Mouse (Mus musculus): Measurements from ENCODE around the gene Zbtb7b. TPM values are rescaled to one million over a fixed set of nuclear protein-coding genes. Genes with fewer than 3 reads are reported as not detected.

Gene Zbtb7b
- polyA plus RNA-seq, 1 experiment from 2014 or later, result 0.54 TPM

DNA sequence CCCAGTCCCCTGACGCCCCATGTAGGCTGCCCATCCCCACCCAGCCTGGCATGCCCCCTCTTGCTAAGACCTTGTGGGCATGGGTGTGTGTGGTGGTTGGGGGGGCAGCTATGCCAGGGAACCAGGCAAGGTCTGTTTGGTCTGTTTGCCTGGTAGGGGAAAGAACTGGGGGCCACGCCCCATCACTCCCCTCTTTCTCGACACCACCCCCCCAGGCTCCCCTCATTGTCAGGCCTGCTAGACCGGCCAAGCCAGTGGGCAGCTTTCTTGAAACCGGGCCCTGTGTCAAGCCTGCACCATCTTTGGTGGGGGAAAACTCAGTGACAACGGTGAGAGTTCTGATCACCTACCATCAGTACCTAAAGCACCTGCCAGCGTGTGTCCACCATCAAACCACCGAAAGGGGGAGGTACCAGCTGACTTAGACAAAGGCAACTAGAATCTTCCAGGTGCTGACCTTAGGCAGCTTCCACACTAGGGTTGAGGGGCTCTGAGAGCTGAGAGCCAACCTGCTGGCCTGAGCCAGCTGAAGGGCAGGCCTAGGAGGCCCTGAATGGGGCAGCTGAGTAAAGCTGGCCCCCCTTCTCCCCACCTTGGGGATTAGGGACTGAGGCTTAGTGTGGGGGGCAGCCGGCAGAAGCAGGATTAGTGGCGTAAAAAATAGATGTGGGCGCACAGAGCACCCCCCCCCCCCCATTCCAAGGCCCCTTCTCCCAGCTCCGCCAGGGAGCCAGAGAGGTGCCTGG is 10.1 kb downstream of the Zbtb7b start:
- Histone ChIP-seq H3K36me3 (no peaks in the 10 kb centered on the region), H3K9me3 (no peaks in the 10 kb centered on the region), H3K4me1 (replicated peaks) (peaks cover 17% of the 10 kb centered on the region), H3K27me3 (0 out of 2 replicates have a peak, but pooled peaks cover 3% of the 10 kb centered on the region), H3K4me3 (replicated peaks) (no peak overlapping the region), H3K9ac (replicated peaks) (peak overlapping the region; percentile 21; the same call in 1 of the 2 replicates), H3K4me2 (replicated peaks) (no peak overlapping the region), H3K27ac (no peak overlapping the region)
- WGBS, result 38% methylated on average over 12 of the region's 12 CpGs
- no peak for ATAC-seq

DNA sequence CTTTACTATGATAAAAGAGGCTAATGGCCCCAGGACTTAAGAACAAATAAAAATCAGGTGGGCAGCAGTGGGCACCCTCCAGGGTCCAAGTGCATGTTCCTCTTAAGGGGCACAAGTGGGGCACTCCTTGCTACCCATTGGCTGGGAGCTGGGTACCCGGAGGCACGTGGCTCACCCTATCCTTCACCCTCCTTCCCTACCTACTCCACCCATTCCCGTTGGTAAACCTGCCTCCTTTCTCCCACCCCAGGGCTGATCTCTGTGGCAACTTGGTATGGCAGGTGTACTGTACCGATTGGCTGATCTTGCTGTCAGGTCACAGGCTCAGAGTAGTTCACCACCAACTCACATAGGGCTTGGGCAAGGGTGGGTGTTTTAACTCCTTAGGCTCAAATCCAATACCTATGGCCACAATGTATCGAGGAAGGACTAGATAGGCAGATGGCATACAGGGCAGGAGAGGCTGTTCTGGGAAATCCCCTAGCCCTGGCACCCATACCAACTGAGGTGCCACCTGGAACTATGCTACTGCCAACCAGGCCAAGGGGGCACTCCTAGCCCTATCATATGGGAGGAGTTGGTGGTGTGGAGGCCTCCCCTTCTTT is 10.8 kb downstream of the Zbtb7b start:
- no peak overlapping the region for H3K9ac ChIP-seq (replicated peaks)
- no peak overlapping the region for H3K27ac ChIP-seq
- no peaks in the 10 kb centered on the region for H3K36me3 ChIP-seq
- H3K4me1 ChIP-seq (replicated peaks), result peaks cover 25% of the 10 kb centered on the region
- no peak for ATAC-seq
- no peak overlapping the region for H3K4me2 ChIP-seq (replicated peaks)
- H3K9me3 ChIP-seq, result no peaks in the 10 kb centered on the region
- no peak overlapping the region for H3K4me3 ChIP-seq (replicated peaks)
- WGBS, result 90% methylated on average over 5 of the region's 5 CpGs
- 0 out of 2 replicates have a peak, but pooled peaks cover 3% of the 10 kb centered on the region for H3K27me3 ChIP-seq

DNA sequence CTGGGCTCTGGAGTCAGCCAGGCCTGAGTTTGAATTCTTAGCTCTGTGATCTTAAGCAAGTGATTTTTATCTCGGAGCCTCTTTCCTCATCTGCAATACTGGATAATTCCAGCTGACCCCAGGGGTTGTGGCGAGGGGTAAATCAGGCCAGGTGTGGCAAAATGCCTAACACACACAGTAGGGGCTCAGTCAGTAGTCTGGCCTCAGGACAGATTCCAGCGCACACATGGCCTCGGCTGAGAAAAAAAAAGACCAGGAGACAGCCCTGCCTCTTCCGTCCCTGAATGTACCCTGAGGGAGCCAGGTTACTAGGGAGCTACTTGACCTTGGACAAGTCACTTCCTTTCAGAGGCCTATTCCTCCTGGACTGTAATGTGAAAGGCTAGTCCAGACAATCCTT is 11.6 kb downstream of the Zbtb7b start:
- Histone ChIP-seq H3K4me3 (replicated peaks) (no peak overlapping the region), H3K27ac (no peak overlapping the region), H3K36me3 (no peaks in the 10 kb centered on the region), H3K9ac (replicated peaks) (no peak overlapping the region), H3K4me2 (replicated peaks) (no peak overlapping the region), H3K4me1 (replicated peaks) (peaks cover 32% of the 10 kb centered on the region), H3K9me3 (no peaks in the 10 kb centered on the region), H3K27me3 (0 out of 2 replicates have a peak, but pooled peaks cover 3% of the 10 kb centered on the region)
- WGBS, result 85% methylated on average over 5 of the region's 5 CpGs
- no peak for ATAC-seq

DNA sequence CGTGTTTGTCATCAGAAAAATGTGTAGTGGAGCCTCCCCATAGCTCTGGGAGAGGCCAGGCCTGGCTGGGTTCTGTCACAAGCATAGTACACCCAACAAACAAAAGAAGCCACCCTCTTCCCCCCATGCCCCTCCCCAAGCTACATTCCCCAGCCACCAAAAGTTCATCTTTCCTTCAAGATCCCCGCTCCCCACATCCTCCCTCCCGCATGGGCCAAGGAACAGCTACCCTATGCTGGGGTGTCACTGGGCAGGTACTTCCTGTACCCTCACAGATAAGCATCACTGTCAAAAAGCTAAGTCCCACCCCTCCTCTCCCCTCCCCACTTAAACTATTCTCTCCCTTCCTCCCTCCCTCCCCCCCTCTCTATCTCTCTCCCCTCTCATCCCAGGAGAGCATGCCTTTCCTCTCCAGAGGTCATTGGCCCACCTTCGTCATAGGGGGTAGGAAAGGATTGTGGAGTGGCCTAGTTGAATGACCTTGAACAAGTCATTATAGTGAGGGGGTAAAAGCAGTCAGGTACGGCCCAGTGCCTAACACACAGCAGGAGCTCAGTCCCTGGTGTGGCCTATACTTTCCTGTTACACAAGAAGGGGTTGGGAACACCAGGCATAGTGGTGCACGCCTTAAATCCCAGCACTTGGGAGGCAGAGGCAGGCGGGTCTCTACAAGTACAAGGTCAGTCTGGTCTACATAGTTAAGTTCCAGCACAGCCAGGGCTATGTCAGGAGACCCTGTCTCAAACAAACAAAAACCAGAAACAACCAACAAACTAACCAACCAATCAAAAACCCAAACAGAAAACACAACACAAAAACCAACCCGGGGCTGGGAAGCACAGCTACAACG is 12.3 kb downstream of the Zbtb7b start:
- WGBS, result 88% methylated on average over 9 of the region's 9 CpGs
- no peaks in the 10 kb centered on the region for H3K9me3 ChIP-seq
- H3K27ac ChIP-seq, result no peak overlapping the region
- ATAC-seq, result no peak
- no peak overlapping the region for H3K4me3 ChIP-seq (replicated peaks)
- H3K4me2 ChIP-seq (replicated peaks), result no peak overlapping the region
- peaks cover 35% of the 10 kb centered on the region for H3K4me1 ChIP-seq (replicated peaks)
- H3K9ac ChIP-seq (replicated peaks), result no peak overlapping the region
- no peaks in the 10 kb centered on the region for H3K36me3 ChIP-seq
- H3K27me3 ChIP-seq, result 0 out of 2 replicates have a peak, but pooled peaks cover 3% of the 10 kb centered on the region

DNA sequence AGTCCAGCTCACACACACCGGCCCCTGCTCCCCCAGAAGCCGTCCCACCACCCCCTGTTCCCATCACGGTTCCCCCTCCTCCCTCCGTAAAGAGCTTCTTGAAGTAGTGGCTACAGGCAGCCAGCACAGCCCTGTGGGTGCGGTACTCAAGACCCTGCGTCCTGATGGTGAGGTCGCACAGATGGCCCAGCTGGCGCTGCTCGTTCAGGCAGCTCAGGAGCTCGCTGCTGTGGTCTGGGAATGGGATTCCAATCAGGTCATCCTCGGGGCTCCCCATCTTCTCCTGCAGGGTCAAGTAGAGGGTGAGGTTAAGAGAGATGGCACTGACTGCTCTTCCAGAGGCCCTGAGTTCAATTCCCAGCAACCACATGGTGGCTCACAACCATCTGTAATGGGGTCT is 13.3 kb downstream of the Zbtb7b start:
- Histone ChIP-seq H3K4me2 (replicated peaks) (no peak overlapping the region), H3K27me3 (0 out of 2 replicates have a peak, but pooled peaks cover 3% of the 10 kb centered on the region), H3K9ac (replicated peaks) (no peak overlapping the region), H3K9me3 (no peaks in the 10 kb centered on the region), H3K36me3 (no peaks in the 10 kb centered on the region), H3K27ac (no peak overlapping the region), H3K4me1 (replicated peaks) (peaks cover 35% of the 10 kb centered on the region), H3K4me3 (replicated peaks) (no peak overlapping the region)
- no peak for ATAC-seq
- 81% methylated on average over 11 of the region's 11 CpGs for WGBS

DNA sequence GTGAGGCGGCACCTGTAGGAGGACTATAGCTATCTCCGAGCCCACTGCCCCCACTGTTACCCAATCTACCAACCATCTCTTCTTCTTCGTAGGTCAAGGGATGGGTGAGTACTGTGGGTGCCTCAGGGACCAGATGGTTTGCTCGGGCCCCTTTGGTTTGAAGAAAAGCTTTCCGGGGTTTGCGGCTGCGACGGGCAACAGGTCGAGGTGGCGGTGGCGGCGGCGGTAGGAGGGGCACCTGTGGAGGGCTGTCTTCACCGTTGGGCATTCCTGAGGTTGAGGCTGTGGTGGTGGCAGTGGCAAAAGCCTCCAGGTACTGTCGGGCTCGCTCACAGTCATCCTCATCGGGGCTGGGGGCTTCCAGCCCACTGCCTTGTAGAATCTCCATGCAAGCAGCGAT is 13.9 kb downstream of the Zbtb7b start:
- WGBS, result 94% methylated on average over 18 of the region's 18 CpGs
- peaks cover 35% of the 10 kb centered on the region for H3K4me1 ChIP-seq (replicated peaks)
- H3K27ac ChIP-seq, result no peak overlapping the region
- no peak for ATAC-seq
- H3K9ac ChIP-seq (replicated peaks), result no peak overlapping the region
- H3K4me2 ChIP-seq (replicated peaks), result no peak overlapping the region
- no peaks in the 10 kb centered on the region for H3K9me3 ChIP-seq
- 0 out of 2 replicates have a peak, but pooled peaks cover 3% of the 10 kb centered on the region for H3K27me3 ChIP-seq
- no peaks in the 10 kb centered on the region for H3K36me3 ChIP-seq
- no peak overlapping the region for H3K4me3 ChIP-seq (replicated peaks)

DNA sequence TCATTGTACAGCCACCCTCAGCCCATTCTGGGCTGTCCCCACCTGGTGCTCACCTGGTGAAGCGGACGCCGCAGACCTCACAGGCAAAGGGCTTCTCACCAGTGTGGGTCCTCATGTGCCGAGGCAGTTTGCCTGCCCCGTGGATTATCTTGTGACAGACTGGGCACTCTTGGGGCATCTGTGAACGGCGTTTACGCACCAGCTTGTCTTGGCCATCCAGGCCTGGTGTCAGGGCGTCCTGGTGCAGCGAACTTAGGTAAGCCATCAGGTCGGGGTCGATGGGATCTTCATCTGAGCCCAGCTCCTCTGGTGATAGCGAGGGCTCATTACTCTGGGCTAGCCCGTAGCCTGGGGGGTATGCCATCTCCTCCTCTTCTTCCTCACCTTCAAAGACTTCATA is 14.3 kb downstream of the Zbtb7b start:
- no peak overlapping the region for H3K9ac ChIP-seq (replicated peaks)
- H3K4me3 ChIP-seq (replicated peaks), result no peak overlapping the region
- H3K4me2 ChIP-seq (replicated peaks), result no peak overlapping the region
- no peaks in the 10 kb centered on the region for H3K36me3 ChIP-seq
- H3K4me1 ChIP-seq (replicated peaks), result peaks cover 31% of the 10 kb centered on the region
- WGBS, result 91% methylated on average over 14 of the region's 14 CpGs
- no peak overlapping the region for H3K27ac ChIP-seq
- ATAC-seq, result no peak
- H3K9me3 ChIP-seq, result no peaks in the 10 kb centered on the region
- H3K27me3 ChIP-seq, result no peaks in the 10 kb centered on the region

DNA sequence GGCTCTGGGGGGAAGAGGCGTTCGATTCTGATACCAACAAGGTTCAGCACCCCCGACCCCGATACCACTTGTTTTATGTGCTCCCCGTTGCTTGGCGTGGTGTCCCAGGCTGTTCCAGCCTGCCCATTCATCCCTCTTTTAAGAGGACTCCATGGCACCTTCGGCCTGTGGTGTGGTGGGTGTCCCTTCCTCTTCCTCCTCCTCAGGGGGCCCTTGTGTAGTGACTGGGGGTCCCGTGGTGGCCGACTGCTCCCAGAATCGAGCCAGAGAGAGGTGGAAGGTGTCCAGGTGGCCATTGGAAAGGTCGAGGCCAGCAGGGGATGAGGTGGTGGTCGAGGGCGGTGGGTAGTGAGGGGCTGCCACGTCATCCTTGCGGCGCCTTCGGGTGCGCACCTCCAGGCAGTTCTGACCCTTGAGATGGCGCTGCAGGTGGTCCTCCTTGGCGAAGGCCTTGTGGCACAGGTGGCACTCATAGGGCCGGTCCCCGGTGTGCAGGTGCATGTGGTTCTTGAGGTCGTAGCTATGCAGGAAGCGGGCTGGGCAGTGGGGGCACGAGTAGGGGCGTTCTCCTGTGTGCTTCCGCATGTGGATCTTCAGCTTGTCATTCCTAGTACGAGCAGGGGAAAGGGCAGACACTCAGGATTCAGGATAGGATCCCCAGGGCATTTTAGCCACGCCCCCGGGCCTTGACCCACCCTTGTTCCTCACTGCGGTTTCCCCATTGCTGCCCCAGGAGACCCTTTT is 15.0 kb downstream of the Zbtb7b start:
- H3K4me1 ChIP-seq (replicated peaks), result peaks cover 24% of the 10 kb centered on the region
- 0 out of 2 replicates have a peak overlapping the region, but pooled peaks have one; percentile 78 for H3K9ac ChIP-seq (replicated peaks)
- 86% methylated on average over 31 of the region's 31 CpGs for WGBS
- H3K27me3 ChIP-seq, result no peaks in the 10 kb centered on the region
- no peak overlapping the region for H3K27ac ChIP-seq
- H3K4me3 ChIP-seq (replicated peaks), result no peak overlapping the region
- no peak for ATAC-seq
- H3K9me3 ChIP-seq, result no peaks in the 10 kb centered on the region
- H3K4me2 ChIP-seq (replicated peaks), result peak overlapping the region; percentile 84
- H3K36me3 ChIP-seq, result no peaks in the 10 kb centered on the region

DNA sequence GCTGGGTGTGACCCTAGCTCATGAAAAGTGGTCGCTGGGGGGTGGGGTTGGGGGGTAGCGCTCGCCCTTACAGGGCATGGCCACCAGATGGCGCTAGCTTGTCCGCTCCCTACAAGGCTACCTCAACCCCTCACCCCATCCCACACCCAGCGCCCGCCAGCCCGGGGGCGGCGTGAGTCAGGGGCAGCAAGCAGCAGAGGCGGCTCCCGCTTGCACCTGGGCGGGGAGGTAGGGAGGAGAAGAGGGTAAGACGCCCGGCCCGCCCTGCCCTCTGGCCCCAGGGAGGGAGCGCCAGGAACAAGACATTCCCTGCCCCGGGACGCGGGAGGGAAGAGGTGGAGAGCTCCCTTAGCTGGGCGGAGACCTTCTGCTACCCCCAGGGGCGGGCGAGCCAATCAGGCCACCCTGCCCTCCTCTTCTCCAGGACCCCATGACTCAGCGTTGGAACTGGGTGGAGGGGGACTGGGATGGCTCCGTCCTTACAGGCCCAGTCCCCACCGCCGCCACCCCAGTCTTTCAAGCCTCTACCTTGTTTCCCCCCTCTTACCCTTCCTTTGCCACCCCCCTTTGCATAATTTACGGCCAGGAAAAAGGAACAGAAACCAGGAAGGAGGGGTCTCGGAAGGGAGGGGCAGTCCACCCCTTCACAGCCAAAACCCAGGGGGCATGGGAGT is 16.0 kb downstream of the Zbtb7b start:
- ATAC-seq, result peak; percentile 92
- Histone ChIP-seq H3K4me3 (replicated peaks) (peak overlapping the region; percentile 57), H3K27me3 (no peaks in the 10 kb centered on the region), H3K9me3 (no peaks in the 10 kb centered on the region), H3K4me1 (replicated peaks) (peaks cover 19% of the 10 kb centered on the region), H3K36me3 (no peaks in the 10 kb centered on the region), H3K4me2 (replicated peaks) (peak overlapping the region; percentile 84), H3K27ac (0 out of 2 replicates have a peak overlapping the region, but pooled peaks have one; percentile 39), H3K9ac (replicated peaks) (peak overlapping the region; percentile 78)
- WGBS, result 1% methylated on average over 28 of the region's 29 CpGs

DNA sequence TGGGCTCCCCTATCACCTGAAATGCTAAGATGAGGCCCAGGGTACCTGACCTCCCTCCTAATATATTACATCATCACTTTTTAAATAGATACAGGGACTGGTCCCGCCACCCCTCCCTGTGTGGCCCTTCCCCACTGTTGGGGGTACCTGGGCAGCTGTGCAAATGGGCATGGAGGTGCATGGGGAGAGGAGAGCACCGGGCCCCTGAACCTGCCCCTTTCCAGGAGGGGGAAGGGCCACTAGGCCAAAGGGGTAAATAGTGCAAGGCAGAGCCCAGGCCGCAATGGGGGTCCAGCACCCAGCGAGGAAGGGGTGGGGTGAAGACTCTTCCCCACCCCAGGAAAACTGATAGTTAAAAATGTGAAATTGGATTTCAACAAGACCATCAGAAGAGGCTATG is 16.7 kb downstream of the Zbtb7b start:
- Histone ChIP-seq H3K9me3 (no peaks in the 10 kb centered on the region), H3K27ac (no peak overlapping the region), H3K36me3 (no peaks in the 10 kb centered on the region), H3K27me3 (no peaks in the 10 kb centered on the region), H3K9ac (replicated peaks) (peak overlapping the region; percentile 78; the same call in 1 of the 2 replicates), H3K4me2 (replicated peaks) (peak overlapping the region; percentile 84), H3K4me1 (replicated peaks) (peaks cover 19% of the 10 kb centered on the region), H3K4me3 (replicated peaks) (no peak overlapping the region; the same call in 1 of the 2 replicates)
- peak; percentile 44 for ATAC-seq
- 75% methylated on average over 4 of the region's 4 CpGs for WGBS
